Mouse (Mus musculus): ENCODE measurements at regions not wholly inside any gene's neighbourhood (a gene's known extent, or its start where the extent isn't known, plus 50 kb on each side); places are given as distances from the start of the nearest gene placed in this dataset.

DNA sequence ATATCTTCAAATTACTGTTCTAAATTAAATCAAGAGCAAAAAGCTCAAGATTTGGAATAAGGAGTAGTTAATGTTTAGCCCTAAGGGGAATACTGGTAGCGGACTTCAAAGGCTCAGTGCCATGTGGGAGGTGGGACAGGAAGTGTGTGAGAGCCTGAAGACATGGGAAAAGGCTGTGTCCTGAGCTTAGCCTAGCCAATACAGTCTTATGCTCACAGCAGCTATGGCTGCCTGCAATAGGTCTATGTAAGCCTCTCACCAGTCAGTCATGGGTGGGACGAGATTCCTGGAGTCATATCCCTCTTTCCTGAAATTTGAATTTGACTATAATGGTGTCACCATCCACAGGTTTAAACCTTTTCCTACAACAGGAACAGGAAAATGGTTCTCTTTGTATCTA, 173.7 kb downstream of the Spry2 start:
- no peak for DNase-seq (ENCODE audit: low spot score in 2 of 2)
- no peak for TF ChIP-seq CTCF (conservative IDR thresholded peaks at IDR 0.05)
- H3K27ac ChIP-seq: peak overlapping the region; percentile 84
- no peak overlapping the region for H3K4me3 ChIP-seq

DNA sequence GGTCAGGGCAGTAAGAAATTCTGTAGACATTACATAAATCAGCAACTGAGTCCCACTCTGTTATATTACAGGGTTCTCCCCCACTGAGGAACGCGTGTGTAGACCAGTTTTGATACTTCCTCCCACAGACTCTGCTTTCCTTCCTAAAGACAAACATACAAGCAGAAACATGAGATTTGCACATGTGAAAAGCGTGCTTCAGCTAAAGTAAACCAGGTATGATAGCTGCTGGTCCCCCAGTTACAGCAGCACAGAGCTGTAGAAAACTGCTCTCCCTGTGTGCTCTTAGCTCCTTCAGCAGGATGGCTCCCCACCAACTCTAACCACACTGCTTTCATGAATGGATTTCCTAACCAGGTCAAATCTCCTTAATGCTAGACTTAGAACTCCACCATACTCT, 175.0 kb downstream of the Spry2 start:
- Histone ChIP-seq H3K27ac (peak overlapping the region; percentile 84), H3K4me3 (no peak overlapping the region)
- no peak for DNase-seq (ENCODE audit: low spot score in 2 of 2)
- TF ChIP-seq CTCF (conservative IDR thresholded peaks at IDR 0.05): no peak

DNA sequence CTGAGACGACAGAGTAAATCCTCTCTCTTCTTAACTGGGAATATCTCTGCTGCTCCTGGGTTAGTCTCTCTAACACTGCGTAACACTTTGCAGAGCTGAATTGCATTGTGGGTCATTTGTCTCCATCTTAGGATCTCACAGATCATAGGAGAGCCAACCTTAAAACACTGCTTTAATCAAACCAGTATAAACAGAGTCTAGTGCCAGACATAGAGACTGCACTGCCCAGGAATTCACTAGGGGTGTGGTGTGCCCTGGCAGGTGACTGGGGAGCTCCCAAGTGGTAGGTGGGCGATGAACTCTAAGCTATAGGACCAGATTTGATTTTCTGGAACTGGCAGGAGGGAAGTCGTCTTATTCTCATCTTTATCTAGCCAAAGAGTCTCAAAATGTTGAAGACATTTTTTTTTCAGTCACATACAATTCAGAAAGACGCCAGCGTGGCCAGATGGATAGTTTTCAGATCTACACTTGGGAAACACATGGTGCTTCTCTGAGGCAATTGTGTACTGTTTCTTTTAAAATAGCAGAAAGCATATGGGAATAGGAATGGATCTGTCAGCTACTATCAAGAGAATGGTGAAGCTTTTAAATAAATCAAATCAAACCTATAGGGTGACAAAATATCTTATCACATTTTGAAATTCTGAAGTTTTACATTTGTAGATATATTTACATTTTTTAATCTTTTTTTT, 175.7 kb downstream of the Spry2 start:
- no peak for TF ChIP-seq CTCF (conservative IDR thresholded peaks at IDR 0.05)
- DNase-seq (ENCODE audit: low spot score in 2 of 2): peak in 1 of 2 experiments; percentile 69
- H3K4me3 ChIP-seq: no peak overlapping the region
- H3K27ac ChIP-seq: peak overlapping the region; percentile 84

DNA sequence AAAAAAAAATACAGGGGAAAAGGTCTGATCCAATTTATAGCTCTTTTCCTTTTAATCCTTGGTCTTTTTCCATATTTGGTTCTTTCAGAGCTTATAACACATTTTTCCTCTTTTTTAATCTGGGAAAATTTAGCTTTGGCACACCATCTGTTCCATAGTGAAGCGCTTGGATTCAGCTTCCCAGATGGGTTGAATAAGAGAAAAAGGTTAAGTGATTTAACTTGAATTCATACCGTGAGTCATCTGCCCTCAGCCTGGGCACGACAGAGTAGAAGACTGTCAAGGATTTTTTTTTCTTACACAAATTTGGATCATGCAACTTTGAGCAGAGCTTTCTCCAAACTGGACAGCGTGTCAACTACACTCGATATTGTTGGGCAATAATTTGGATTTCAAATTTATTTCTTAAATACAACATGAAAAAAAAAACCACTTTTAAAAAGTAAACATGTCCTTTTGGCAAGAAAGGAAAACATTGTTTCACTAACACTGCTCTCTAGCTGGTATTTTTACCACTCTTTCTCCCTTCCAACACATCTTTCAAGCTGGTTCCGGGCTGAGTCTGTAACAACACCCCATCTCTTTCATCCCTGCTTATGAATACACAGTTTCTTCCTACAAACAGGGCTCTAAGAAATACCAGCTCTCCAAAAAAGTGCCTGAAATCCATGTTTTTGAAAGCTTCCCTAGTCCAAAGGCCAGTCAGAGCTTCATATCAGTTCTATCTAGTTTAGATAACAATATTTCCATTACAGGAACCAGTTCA, 177.8 kb downstream of the Spry2 start:
- peak; percentile 53 to 78 for DNase-seq (ENCODE audit: low spot score in 2 of 2)
- peak overlapping the region; percentile 84 for H3K27ac ChIP-seq
- no peak for TF ChIP-seq CTCF (conservative IDR thresholded peaks at IDR 0.05)
- H3K4me3 ChIP-seq: no peak overlapping the region

DNA sequence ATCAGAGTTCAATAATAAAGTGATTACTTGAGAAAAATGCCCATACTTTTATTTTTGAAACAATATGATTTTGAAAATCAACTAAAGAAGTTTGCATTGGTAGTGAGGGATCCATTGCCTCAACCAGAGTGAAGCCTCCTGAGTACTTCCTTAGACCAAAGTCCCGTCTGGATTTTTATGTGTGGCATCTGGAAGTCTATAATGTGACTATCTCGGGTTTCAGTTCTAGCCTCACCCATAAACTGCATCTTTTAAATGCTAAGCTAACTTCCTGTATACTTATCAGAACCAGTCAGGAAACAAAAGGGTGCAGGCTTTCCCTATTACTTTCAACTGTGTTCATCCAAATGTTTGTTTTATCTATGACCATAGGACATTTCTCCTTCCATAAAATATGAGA, 178.8 kb downstream of the Spry2 start:
- Histone ChIP-seq H3K27ac (peak overlapping the region; percentile 84; the same call in 1 of the 2 replicates), H3K4me3 (no peak overlapping the region)
- TF ChIP-seq CTCF (conservative IDR thresholded peaks at IDR 0.05): no peak
- no peak for DNase-seq (ENCODE audit: low spot score in 2 of 2)

DNA sequence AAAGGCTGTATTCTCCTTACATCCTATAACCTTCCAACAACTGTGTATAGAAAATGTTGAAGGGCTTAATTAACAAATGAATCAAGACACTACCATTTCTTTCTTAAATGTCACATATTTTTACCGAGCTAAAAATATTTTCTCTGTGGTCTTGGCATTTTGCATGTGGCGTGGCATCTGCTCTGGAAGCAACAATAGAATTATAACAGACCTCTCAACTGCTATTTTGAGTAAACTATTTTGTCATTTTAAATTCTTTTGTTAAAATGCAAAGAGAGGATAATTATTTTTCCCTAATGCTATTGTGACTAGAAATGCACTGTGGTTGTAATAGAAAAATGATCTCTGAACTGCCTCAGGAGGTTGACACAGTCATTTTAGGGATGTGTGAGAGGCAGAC, 187.9 kb downstream of the Spry2 start:
- peak overlapping the region; percentile 83 for H3K27ac ChIP-seq
- no peak for TF ChIP-seq CTCF (conservative IDR thresholded peaks at IDR 0.05)
- H3K4me3 ChIP-seq: no peak overlapping the region
- DNase-seq (ENCODE audit: low spot score in 2 of 2): no peak

DNA sequence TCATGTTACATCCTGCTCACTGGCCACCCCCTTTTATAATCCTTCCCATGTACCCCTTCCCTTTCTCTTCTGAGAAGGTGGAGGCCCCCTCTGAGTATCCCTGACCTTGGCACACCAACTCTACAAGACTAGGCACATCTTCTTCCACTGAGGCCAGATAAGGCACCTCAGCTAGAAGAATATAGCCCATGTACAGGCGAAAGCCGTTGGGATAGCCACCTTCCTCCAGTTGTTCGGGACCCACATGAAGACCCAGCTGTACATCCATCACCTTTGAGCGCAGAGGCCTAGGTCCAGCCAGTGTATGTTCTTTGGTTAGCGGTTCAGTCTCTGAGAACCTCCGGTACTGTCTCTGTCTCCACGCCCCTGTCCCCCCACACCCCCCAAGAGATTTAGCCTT, 189.9 kb downstream of the Spry2 start:
- no peak for TF ChIP-seq CTCF (conservative IDR thresholded peaks at IDR 0.05)
- Histone ChIP-seq H3K27ac (no peak overlapping the region), H3K4me3 (no peak overlapping the region)
- no peak for DNase-seq (ENCODE audit: low spot score in 2 of 2)

DNA sequence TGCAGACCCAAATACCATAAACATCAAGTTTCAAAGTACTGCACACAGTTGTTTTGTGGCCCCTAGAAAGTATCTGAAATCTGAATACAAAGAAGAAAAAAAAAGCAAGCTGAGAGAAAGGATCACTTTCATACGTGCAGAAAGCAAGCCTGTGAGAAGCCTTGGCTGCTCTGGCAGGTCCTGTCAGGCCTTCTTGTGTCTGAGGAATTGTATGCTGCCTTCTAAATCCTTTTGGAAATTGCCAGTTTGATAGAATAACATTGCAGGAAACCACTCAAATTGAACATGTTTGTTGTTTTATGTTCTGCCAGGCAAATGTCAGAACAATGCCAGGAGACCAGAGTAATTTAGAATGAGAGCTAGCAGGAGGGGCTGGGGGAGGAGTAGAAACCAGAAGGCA, 198.0 kb downstream of the Spry2 start:
- TF ChIP-seq CTCF (conservative IDR thresholded peaks at IDR 0.05): no peak
- Histone ChIP-seq H3K27ac (peak overlapping the region; percentile 73), H3K4me3 (no peak overlapping the region)
- peak in 1 of 2 experiments; percentile 33 for DNase-seq (ENCODE audit: low spot score in 2 of 2)

DNA sequence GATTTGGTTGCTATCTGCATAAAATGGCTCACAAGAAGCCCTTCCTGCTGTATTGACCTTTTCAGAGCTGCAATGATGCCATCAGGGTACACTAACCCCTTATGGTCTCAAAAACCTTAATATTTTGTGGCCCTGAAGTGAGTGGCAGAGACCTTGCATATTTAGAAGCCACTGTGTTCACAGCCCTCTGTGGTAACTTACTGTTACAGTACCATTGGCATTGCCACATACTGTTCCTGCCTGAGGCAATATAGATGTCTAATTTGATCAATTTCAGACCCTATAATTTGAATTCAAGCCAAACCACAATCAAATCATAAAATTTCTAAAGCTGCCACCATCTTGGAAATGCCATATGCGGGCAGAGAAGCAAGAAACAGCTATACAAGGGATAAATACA, 198.5 kb downstream of the Spry2 start:
- Histone ChIP-seq H3K4me3 (no peak overlapping the region), H3K27ac (peak overlapping the region; percentile 73)
- no peak for DNase-seq (ENCODE audit: low spot score in 2 of 2)
- no peak for TF ChIP-seq CTCF (conservative IDR thresholded peaks at IDR 0.05)

DNA sequence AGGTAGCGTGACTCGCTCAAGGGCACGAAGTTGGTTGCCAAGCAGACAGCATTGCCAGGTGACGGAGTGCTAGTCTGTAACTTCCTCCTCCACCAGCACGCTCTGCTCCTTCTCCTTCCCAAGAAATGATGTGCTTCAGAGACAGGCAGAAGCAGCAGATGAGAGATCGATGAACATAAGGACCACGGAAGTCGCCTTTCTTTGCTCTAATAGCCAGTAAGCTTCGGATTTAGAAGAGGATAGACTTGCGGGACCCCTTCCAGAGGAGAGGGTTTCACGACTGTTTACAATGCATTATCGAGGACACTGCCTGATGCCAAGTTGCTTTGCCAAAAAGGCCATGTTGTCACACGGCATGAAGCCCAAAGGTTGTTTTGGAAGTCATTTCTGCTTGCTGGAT, 199.2 kb downstream of the Spry2 start:
- no peak for TF ChIP-seq CTCF (conservative IDR thresholded peaks at IDR 0.05)
- H3K27ac ChIP-seq: peak overlapping the region; percentile 73
- H3K4me3 ChIP-seq: peak overlapping the region; percentile 20; the same call in 1 of the 2 replicates
- DNase-seq (ENCODE audit: low spot score in 2 of 2): no peak

DNA sequence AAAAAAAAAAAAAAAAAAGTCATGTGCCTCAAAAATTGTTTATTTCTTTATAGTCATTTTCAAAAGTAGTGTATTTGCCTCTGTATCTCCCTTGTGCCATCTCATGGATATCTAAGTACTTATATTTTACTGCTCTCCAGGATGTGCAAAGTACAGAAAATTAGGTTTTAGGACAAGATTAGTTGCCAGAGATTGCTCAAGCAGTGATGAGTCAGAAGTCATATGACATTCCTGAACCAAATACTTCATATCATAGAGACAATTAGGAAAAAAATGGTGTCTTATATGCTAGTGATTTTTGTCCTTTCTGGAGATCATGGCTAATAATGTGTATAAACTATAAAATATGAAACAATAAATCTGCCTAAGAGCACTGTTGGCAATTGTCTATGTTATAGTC, 201.7 kb downstream of the Spry2 start:
- H3K4me3 ChIP-seq: no peak overlapping the region
- no peak overlapping the region for H3K27ac ChIP-seq
- TF ChIP-seq CTCF (conservative IDR thresholded peaks at IDR 0.05): no peak
- no peak for DNase-seq (ENCODE audit: low spot score in 2 of 2)

DNA sequence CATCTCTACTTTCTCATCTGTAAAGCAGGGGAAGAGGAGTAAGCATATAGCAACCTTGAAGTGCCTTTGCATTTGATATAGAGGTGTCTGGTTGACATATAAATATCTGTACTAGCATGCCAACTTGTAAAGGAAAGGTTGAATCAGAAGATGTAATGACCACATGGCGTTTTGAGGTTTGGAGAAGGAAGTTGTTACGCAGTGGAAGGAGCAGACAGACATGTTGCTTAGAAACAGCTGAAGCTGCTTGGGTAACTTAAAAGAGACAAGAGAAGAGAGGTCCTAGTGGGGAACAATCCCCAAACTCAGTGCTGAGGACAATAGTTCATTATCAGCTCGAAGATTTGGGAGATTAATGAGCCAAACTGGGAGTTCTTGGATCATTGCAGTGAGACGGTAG, 202.9 kb downstream of the Spry2 start:
- no peak for DNase-seq (ENCODE audit: low spot score in 2 of 2)
- TF ChIP-seq CTCF (conservative IDR thresholded peaks at IDR 0.05): no peak
- no peak overlapping the region for H3K4me3 ChIP-seq
- H3K27ac ChIP-seq: no peak overlapping the region

DNA sequence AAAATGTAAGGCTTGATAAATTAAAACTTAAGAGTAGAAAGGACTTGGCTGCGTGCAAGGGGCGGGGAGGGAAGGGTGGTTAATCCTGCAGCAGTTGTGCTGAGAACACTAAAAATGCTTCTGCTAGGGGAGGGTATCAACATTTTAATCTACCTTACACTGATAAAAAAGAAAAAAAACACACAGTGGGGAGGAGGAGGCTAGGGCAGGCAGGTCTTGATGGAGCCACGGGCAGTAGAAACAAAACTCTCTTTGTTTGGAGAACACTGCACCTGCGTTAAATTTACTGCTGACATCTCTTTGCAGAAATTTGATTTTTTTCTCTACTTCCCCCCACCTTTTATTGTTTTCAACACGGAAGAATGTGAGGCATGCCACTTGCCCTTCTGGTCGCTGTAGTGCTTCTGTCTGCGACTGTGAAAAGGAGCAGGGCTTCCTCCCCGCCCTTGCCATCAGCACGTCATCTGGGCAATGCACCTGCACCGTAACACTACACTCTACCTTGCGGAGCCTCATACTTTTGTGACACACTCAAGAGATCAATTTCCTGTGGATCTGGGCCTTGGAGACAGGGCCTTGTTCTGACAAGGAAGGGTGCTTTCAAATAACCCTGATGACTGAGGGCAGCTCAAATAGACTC, 211.7 kb downstream of the Spry2 start:
- H3K4me3 ChIP-seq: no peak overlapping the region
- no peak for TF ChIP-seq CTCF (conservative IDR thresholded peaks at IDR 0.05)
- H3K27ac ChIP-seq: no peak overlapping the region
- no peak for DNase-seq (ENCODE audit: low spot score in 2 of 2)

Data from layer of hippocampus, adult 2 months (tissue).